Mouse (Mus musculus): ENCODE results near the gene Dnm2.

DNA sequence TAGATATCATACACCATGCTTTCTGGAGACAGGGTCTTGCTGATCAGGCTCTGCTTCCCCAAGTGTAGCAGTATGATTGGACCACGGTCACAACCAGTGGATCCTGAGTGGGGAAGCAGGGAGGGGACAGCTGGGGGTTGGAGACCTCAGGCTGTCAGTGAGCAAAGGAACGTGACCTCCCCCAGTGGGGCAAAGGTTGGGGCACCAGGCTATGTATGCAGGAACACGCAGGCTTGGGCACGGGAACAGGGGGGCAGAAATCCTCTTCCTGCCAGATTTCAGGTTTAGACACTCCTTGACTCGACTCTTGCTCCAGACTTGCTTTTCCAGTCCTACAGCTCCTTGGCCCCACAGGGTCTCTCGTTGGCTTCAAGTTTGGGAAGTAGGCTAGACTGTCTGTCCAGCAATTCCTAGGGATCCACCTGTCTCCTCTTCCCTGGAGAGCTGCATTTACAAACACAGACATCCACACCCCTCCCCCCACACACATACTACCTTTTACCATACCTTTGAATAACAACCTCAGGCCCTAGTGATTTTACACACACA is 93.3 kb downstream of the Dnm2 start:
- TF ChIP-seq POLR2A (IDR thresholded peaks at IDR 0.05; ENCODE audit: borderline replicate concordance, insufficient read depth, low read length), result no peak
- no peak for TF ChIP-seq CTCF (IDR thresholded peaks at IDR 0.05; ENCODE audit: borderline replicate concordance, insufficient read depth, low read depth, low read length)
